Mouse (Mus musculus): ENCODE measurements around the gene Wdr54. TPM values are rescaled to one million over a fixed set of nuclear protein-coding genes. Genes with fewer than 3 reads are reported as not detected.

Wdr54 gene
- polyA plus RNA-seq (2012; rRNA removed) = 3.4 and 4.4 TPM in 2 replicates

GRCm38 (mm10) chr6:83156259-83156684 lies at the start of gene Wdr54, which contains the start of gene 1700003E16Rik:
TSS of gene Wdr54 (minus strand) at chr6:83156397.
TSS of gene 1700003E16Rik (plus strand) at chr6:83156404.

DNA sequence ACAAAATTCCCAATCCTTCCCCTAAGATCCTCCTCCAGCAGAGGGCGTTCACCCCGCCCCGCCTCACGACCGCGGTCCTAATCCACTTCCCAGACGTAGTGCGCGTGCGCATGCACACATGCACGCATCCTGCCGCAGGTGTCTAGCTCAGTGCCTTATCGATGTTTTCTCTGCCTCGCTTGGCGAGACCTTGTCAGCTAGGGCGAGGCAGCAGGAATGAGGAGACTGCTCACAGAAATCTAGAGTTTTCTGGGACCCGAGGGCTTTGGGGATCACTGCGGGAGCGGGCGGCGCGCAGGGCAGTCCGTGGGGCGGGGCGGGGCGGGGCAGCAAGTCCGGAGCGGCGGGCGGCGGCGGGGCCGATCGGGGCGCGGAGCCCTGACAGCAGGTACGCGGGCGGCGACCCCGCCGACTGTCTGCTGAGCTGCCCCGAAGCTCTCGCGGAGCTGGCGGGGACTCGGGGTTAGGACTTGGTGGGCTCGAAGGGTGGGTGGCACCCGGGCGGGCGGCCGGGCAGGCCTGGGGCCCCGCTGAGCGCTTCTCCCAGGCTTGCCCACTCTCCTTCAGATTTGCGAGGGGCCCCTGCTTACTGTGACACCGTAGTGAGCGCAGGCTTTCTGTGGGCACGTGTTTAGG lies 9.5 kb upstream of the Wdr54 start, which contains the start of gene Dctn1:
Gene Dctn1 (plus strand): TSS at position 314 of the 636 bp plus-strand sequence.

GRCm38 (mm10) chr6:83134951-83135513 lies 21.2 kb downstream of the Wdr54 start, which contains the start of gene Rtkn:
TSS of gene Rtkn (plus strand) at chr6:83135463.

GRCm38 (mm10) chr6:83125331-83125730 lies 30.9 kb downstream of the Wdr54 start, which contains the start of gene Ino80b:
TSS of gene Ino80b (minus strand) at chr6:83125431.

DNA sequence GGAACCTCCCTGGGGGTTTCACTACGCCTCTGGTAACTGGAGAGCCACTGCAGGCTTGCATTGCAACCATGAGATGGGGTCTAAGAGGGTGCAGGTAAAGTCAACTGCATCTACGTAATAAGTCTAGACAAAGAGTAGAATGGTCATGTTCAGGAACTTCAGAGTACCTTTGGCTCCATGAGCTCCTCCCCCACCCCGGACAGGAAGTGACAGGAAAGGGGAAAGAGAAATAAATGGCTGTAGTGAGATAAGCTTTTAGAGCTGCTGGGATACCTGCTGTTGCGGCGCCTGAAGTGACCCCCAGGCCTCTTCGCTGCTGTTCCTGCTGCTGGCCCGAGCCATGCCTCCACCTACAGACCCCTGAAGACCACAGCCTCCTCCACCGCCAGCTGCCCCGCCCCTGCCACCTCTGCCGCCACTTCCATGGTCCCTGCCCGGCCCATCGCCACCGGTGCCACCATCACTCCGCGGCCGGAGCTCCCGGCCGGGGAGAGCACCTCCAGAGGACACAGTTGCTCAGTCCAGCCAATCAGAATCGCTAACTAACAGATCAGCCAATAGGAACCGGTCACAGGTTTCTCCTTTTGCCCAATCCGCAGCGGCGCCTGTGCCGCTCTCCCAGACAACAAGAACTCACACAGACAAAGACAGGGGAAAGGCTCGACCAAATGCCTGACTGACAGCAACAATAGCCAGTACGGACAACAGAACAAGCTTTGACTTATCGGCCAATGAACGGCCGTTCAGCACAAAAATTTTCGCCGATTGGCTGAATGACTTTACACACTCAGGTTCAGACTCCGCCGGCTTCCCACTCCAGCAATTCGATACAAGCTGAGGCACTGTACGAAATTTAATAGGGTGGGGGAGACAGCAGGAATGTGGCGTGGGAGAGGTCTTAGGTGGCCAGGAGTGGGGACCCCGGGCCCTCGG lies 35.0 kb downstream of the Wdr54 start, which contains the start of gene Wbp1:
Gene Wbp1 (minus strand): TSS at position 630 of the 933 bp plus-strand sequence.

DNA sequence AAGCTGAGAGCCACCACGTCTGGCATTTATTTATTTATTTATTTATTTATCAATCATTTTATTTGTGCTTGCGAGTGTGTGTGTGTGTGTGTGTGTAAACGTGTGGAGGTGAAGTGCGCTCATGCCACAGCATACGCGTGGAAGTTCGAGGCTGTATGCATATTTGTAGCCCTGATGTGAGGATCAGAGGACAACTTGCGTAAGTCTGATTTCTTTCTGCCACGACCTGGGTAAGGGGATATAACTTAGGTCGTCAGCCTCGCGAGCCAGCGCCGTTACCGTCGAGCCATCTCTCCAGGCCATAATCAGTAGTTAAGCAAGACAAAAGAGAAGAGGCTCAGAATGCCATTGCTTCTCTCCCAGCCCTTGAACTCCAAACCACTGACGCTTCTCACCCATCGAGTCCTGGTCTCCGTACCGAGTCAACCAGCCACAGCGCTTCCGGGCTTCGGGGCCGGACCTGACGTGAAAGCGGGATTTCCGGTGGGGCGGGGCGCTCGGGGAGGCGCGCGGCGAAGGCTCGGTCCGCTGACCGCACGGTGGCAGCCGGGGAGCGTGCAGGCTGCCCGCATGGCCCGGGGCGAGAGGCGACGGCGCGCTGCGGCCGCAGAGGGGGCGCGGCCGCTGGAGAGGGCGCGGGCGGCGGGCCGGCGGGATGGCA lies 41.1 kb downstream of the Wdr54 start, which contains the start of gene Mogs:
Gene Mogs (plus strand): TSS at position 486 of the 661 bp plus-strand sequence.

GRCm38 (mm10) chr6:83108762-83109668 lies 47.2 kb downstream of the Wdr54 start, which contains the start of gene Mrpl53:
TSS of gene Mrpl53 (plus strand) at chr6:83109040.

DNA sequence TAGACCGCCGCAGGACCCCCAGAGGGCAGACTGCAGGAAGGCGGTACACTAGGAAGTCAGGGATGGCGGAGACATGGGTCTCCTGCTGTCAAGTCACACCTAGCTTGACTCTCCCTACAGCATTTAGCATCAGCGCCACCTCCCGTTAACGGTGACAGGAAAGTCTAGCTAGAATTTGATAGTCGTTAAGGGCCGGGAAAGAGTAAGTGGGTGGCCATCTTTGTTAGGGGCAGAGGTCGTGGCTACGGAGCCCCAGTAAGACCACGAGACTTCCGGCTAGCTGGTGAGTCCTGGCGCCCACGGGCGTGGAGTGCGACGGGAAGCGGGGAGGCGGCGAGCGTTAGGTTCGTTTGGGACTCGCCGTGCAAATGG lies 54.9 kb downstream of the Wdr54 start, which contains the start of the genes Ccdc142 and Gm42688:
Gene Ccdc142 (plus strand): TSS at position 286 of the 372 bp plus-strand sequence.
Gene Gm42688 (plus strand): TSS at position 302 of the 372 bp plus-strand sequence.

Other genes with a start within 250 kb of the Wdr54 start
- 1.1 and 1.6 TPM in 2 replicates for gene Sema4f, start 216.6 kb downstream of the Wdr54 start, polyA plus RNA-seq (2012; rRNA removed)
- gene M1ap, start 209.5 kb downstream of the Wdr54 start, polyA plus RNA-seq (2012; rRNA removed) = 0.44 and 0.59 TPM in 2 replicates
- gene Dok1, start 122.9 kb downstream of the Wdr54 start, polyA plus RNA-seq (2012; rRNA removed) = 11.9 and 13.7 TPM in 2 replicates
- gene Loxl3, start 122.2 kb downstream of the Wdr54 start, polyA plus RNA-seq (2012; rRNA removed) = 5.0 and 5.3 TPM in 2 replicates
- 746 and 821 TPM in 2 replicates for gene Aup1, start 101.9 kb downstream of the Wdr54 start, polyA plus RNA-seq (2012; rRNA removed)
- 51.6 and 61.4 TPM in 2 replicates for gene Htra2, start 101.1 kb downstream of the Wdr54 start, polyA plus RNA-seq (2012; rRNA removed)
- gene Dqx1, start 98.6 kb downstream of the Wdr54 start, polyA plus RNA-seq (2012; rRNA removed) = 25.8 and 29.2 TPM in 2 replicates
- 5.6 and 9.6 TPM in 2 replicates for gene Tlx2, start 86.1 kb downstream of the Wdr54 start, polyA plus RNA-seq (2012; rRNA removed)
- 12.9 and 13.3 TPM in 2 replicates for gene Pcgf1, start 78.5 kb downstream of the Wdr54 start, polyA plus RNA-seq (2012; rRNA removed)
- gene Lbx2, start 70.0 kb downstream of the Wdr54 start, polyA plus RNA-seq (2012; rRNA removed) = 0.57 and 1.5 TPM in 2 replicates
- 11.3 and 12.3 TPM in 2 replicates for gene Ccdc142, start 54.8 kb downstream of the Wdr54 start, polyA plus RNA-seq (2012; rRNA removed)
- 4.3 and 4.6 TPM in 2 replicates for gene Gm42688, start 54.8 kb downstream of the Wdr54 start, polyA plus RNA-seq (2012; rRNA removed)
- 69.7 and 85.9 TPM in 2 replicates for gene Mrpl53, start 47.4 kb downstream of the Wdr54 start, polyA plus RNA-seq (2012; rRNA removed)
- 91.9 and 97.3 TPM in 2 replicates for gene Mogs, start 40.9 kb downstream of the Wdr54 start, polyA plus RNA-seq (2012; rRNA removed)
- gene Wbp1, start 34.8 kb downstream of the Wdr54 start, polyA plus RNA-seq (2012; rRNA removed) = 199 and 235 TPM in 2 replicates
- gene Ino80b, start 31.0 kb downstream of the Wdr54 start, polyA plus RNA-seq (2012; rRNA removed) = 59.8 and 64.1 TPM in 2 replicates
- gene Rtkn, start 20.9 kb downstream of the Wdr54 start, polyA plus RNA-seq (2012; rRNA removed) = 86.7 and 88.4 TPM in 2 replicates
- 0.46 and 0.72 TPM in 2 replicates for gene 1700003E16Rik, start within 50 bp of the Wdr54 start, polyA plus RNA-seq (2012; rRNA removed)
- gene Dctn1, start 9.5 kb upstream of the Wdr54 start, polyA plus RNA-seq (2012; rRNA removed) = 151 and 162 TPM in 2 replicates
- 0.21 TPM in 2 replicates for gene Slc4a5, start 63.4 kb upstream of the Wdr54 start, polyA plus RNA-seq (2012; rRNA removed)
- 3.2 and 3.3 TPM in 2 replicates for gene Mthfd2, start 169.5 kb upstream of the Wdr54 start, polyA plus RNA-seq (2012; rRNA removed)
- 32.4 and 35.1 TPM in 2 replicates for gene Mob1a, start 169.6 kb upstream of the Wdr54 start, polyA plus RNA-seq (2012; rRNA removed)
- gene Bola3, start 192.8 kb upstream of the Wdr54 start, polyA plus RNA-seq (2012; rRNA removed) = 11.6 and 187 TPM in 2 replicates

Data from colon, adult 2 months (tissue).